Mouse (Mus musculus) liver, embryonic 12.5 days (tissue): ENCODE measurements at regions not wholly inside any gene's neighbourhood (a gene's known extent, or its start where the extent isn't known, plus 50 kb on each side); places are given as distances from the start of the nearest gene placed in this dataset.
"Not testable (repeated sequence)": the region's sequence is repeated elsewhere in the genome, so short reads cannot be mapped to it uniquely, and the experiment has no call there.

Source experiments
- ATAC-seq: fragments of 200-750 bp; cut with Nextera tagmentation; 2 replicates; pipeline ENCODE4 v1.8.0; 2017; ENCODE audit warnings: moderate number of reproducible peaks, mild to moderate bottlenecking, moderate library complexity
- H3K27ac ChIP-seq: fragments of 300-500 bp; sonication (generic); 2 replicates; pipeline ENCODE4 v1.5.1; 2016; ENCODE audit warnings: mild to moderate bottlenecking
- H3K27me3 ChIP-seq: fragments of 300-500 bp; sonication (generic); replicated peaks from 2 replicates; pipeline ENCODE4 v1.6.1; 2016; ENCODE audit warnings: mild to moderate bottlenecking, moderate library complexity
- H3K36me3 ChIP-seq: fragments of 300-500 bp; sonication (generic); 2 replicates; pipeline ENCODE4 v1.6.1; 2016; ENCODE audit warnings: mild to moderate bottlenecking, moderate library complexity
- H3K4me1 ChIP-seq: fragments of 300-500 bp; sonication (generic); 2 replicates; pipeline ENCODE4 v1.6.1; 2016
- H3K4me2 ChIP-seq: fragments of 300-500 bp; sonication (generic); 2 replicates; pipeline ENCODE4 v1.6.1; 2016; ENCODE audit warnings: mild to moderate bottlenecking, moderate library complexity
- H3K4me3 ChIP-seq: fragments of 300-500 bp; sonication (generic); 2 replicates; pipeline ENCODE4 v1.5.1; 2016; ENCODE audit warnings: mild to moderate bottlenecking, moderate library complexity
- H3K9ac ChIP-seq: fragments of 300-500 bp; sonication (generic); 2 replicates; pipeline ENCODE4 v1.6.1; 2016; ENCODE audit warnings: mild to moderate bottlenecking, moderate library complexity
- H3K9me3 ChIP-seq: fragments of 300-500 bp; sonication (generic); replicated peaks from 2 replicates; pipeline ENCODE4 v1.6.1; 2016; ENCODE audit warnings: mild to moderate bottlenecking, moderate library complexity
- WGBS: fragments of 180-500 bp; shearing (Covaris S2); methylation state at CpG from one replicate; pipeline ENCODE4 v1.1.7; 2016; ENCODE audit not compliant: insufficient replicate concordance; 5-methylcytosine and 5-hydroxymethylcytosine counted together

GRCm38 (mm10) chr9:43857988-43858387 lies 114.2 kb downstream of the Nectin1 start:
- H3K9ac ChIP-seq, result no peak overlapping the region
- peaks cover 30% of the 10 kb centered on the region for H3K27me3 ChIP-seq
- no peak overlapping the region for H3K27ac ChIP-seq
- H3K4me3 ChIP-seq, result no peak overlapping the region
- H3K36me3 ChIP-seq, result no peaks in the 10 kb centered on the region
- H3K9me3 ChIP-seq, result no peaks in the 10 kb centered on the region
- H3K4me1 ChIP-seq, result no peaks in the 10 kb centered on the region
- no peak overlapping the region for H3K4me2 ChIP-seq
- WGBS, result 17% methylated on average over 2 of the region's 2 CpGs
- no peak for ATAC-seq

GRCm38 (mm10) chr9:43858761-43859160 lies 115.0 kb downstream of the Nectin1 start:
- no peak overlapping the region for H3K4me2 ChIP-seq
- 0 out of 2 replicates have a peak, but pooled peaks cover 4% of the 10 kb centered on the region for H3K4me1 ChIP-seq
- H3K27me3 ChIP-seq, result peaks cover 36% of the 10 kb centered on the region
- H3K4me3 ChIP-seq, result no peak overlapping the region
- no peaks in the 10 kb centered on the region for H3K9me3 ChIP-seq
- WGBS, result 31% methylated on average over 6 of the region's 6 CpGs
- no peaks in the 10 kb centered on the region for H3K36me3 ChIP-seq
- no peak overlapping the region for H3K9ac ChIP-seq
- no peak for ATAC-seq
- no peak overlapping the region for H3K27ac ChIP-seq

- Histone ChIP-seq H3K4me1 (0 out of 2 replicates have a peak, but pooled peaks cover 10% of the 10 kb centered on the region), H3K9me3 (no peaks in the 10 kb centered on the region), H3K36me3 (no peaks in the 10 kb centered on the region), H3K27me3 (peaks cover 49% of the 10 kb centered on the region), H3K4me3 (no peak overlapping the region), H3K27ac (no peak overlapping the region), H3K9ac (no peak overlapping the region), H3K4me2 (no peak overlapping the region)
- WGBS, result 71% methylated on average over 2 of the region's 2 CpGs
- no peak for ATAC-seq
These were observed 116.5 kb downstream of the Nectin1 start for GRCm38 (mm10) chr9:43860264-43860663.

GRCm38 (mm10) chr9:43861375-43861774 lies 117.6 kb downstream of the Nectin1 start:
- no peak overlapping the region for H3K4me2 ChIP-seq
- 30% methylated on average over 10 of the region's 10 CpGs for WGBS
- H3K9ac ChIP-seq, result no peak overlapping the region
- no peak overlapping the region for H3K27ac ChIP-seq
- 0 out of 2 replicates have a peak, but pooled peaks cover 10% of the 10 kb centered on the region for H3K4me1 ChIP-seq
- H3K9me3 ChIP-seq, result no peaks in the 10 kb centered on the region
- no peak for ATAC-seq
- no peak overlapping the region for H3K4me3 ChIP-seq
- peaks cover 51% of the 10 kb centered on the region for H3K27me3 ChIP-seq
- no peaks in the 10 kb centered on the region for H3K36me3 ChIP-seq

- not testable (repeated sequence) for H3K9ac ChIP-seq, H3K27ac ChIP-seq, H3K4me2 ChIP-seq, H3K36me3 ChIP-seq, H3K9me3 ChIP-seq, ATAC-seq, H3K4me3 ChIP-seq
- peaks cover 51% of the 10 kb centered on the region for H3K27me3 ChIP-seq
- 22% methylated on average over 11 of the region's 11 CpGs for WGBS
- 0 out of 2 replicates have a peak, but pooled peaks cover 10% of the 10 kb centered on the region for H3K4me1 ChIP-seq
These were observed 118.2 kb downstream of the Nectin1 start for GRCm38 (mm10) chr9:43862034-43862433.

- WGBS, result 6% methylated on average over 30 of the region's 30 CpGs
- H3K9ac ChIP-seq, result no peak overlapping the region
- no peaks in the 10 kb centered on the region for H3K36me3 ChIP-seq
- H3K9me3 ChIP-seq, result no peaks in the 10 kb centered on the region
- peaks cover 51% of the 10 kb centered on the region for H3K27me3 ChIP-seq
- H3K4me1 ChIP-seq, result 0 out of 2 replicates have a peak, but pooled peaks cover 10% of the 10 kb centered on the region
- no peak overlapping the region for H3K27ac ChIP-seq
- no peak for ATAC-seq
- no peak overlapping the region for H3K4me3 ChIP-seq
- H3K4me2 ChIP-seq, result peak overlapping the region; percentile 19; the same call in 1 of the 2 replicates
These were observed 120.0 kb downstream of the Nectin1 start for GRCm38 (mm10) chr9:43863609-43864397.

- Histone ChIP-seq H3K4me2 (no peak overlapping the region), H3K4me3 (no peak overlapping the region), H3K36me3 (no peaks in the 10 kb centered on the region), H3K9me3 (no peaks in the 10 kb centered on the region), H3K27ac (no peak overlapping the region), H3K9ac (no peak overlapping the region), H3K4me1 (0 out of 2 replicates have a peak, but pooled peaks cover 10% of the 10 kb centered on the region), H3K27me3 (peaks cover 52% of the 10 kb centered on the region)
- 63% methylated on average over 12 of the region's 12 CpGs for WGBS
- no peak for ATAC-seq
These were observed 123.0 kb downstream of the Nectin1 start for GRCm38 (mm10) chr9:43866802-43867201.

GRCm38 (mm10) chr9:43873841-43874240 lies 130.1 kb downstream of the Nectin1 start:
- WGBS, result 61% methylated on average over 2 of the region's 2 CpGs

GRCm38 (mm10) chr9:43874332-43874731 lies 130.5 kb downstream of the Nectin1 start:
- Histone ChIP-seq H3K27me3 (peaks cover 33% of the 10 kb centered on the region), H3K4me2 (no peak overlapping the region), H3K36me3 (no peaks in the 10 kb centered on the region), H3K4me1 (no peaks in the 10 kb centered on the region), H3K9ac (no peak overlapping the region), H3K9me3 (no peaks in the 10 kb centered on the region), H3K4me3 (no peak overlapping the region), H3K27ac (no peak overlapping the region)
- ATAC-seq, result no peak
- WGBS, result 57% methylated on average over 5 of the region's 5 CpGs

More at GRCm38 (mm10) chr9:43873841-43874240, 130.1 kb downstream of the Nectin1 start:
- Histone ChIP-seq H3K27me3 (peaks cover 28% of the 10 kb centered on the region), H3K4me2 (no peak overlapping the region), H3K9me3 (no peaks in the 10 kb centered on the region), H3K4me3 (no peak overlapping the region), H3K36me3 (no peaks in the 10 kb centered on the region), H3K9ac (no peak overlapping the region), H3K27ac (no peak overlapping the region), H3K4me1 (no peaks in the 10 kb centered on the region)
- no peak for ATAC-seq

GRCm38 (mm10) chr9:43879220-43879968 lies 135.6 kb downstream of the Nectin1 start:
- Histone ChIP-seq H3K9ac (no peak overlapping the region), H3K4me2 (peak overlapping the region; percentile 39; the same call in 1 of the 2 replicates), H3K27ac (no peak overlapping the region), H3K9me3 (no peaks in the 10 kb centered on the region), H3K36me3 (no peaks in the 10 kb centered on the region), H3K4me1 (no peaks in the 10 kb centered on the region), H3K4me3 (no peak overlapping the region), H3K27me3 (peaks cover 55% of the 10 kb centered on the region)
- no peak for ATAC-seq
- WGBS, result 5% methylated on average over 24 of the region's 24 CpGs

GRCm38 (mm10) chr9:43879969-43880396 lies 136.2 kb downstream of the Nectin1 start:
- Histone ChIP-seq H3K4me2 (peak overlapping the region; percentile 39), H3K4me3 (peak overlapping the region; percentile 5; the same call in 1 of the 2 replicates), H3K27ac (no peak overlapping the region), H3K4me1 (no peaks in the 10 kb centered on the region), H3K27me3 (peaks cover 55% of the 10 kb centered on the region), H3K36me3 (no peaks in the 10 kb centered on the region), H3K9ac (no peak overlapping the region), H3K9me3 (no peaks in the 10 kb centered on the region)
- 2% methylated on average over 26 of the region's 26 CpGs for WGBS
- no peak for ATAC-seq

GRCm38 (mm10) chr9:43893086-43893485 lies 149.3 kb downstream of the Nectin1 start:
- Histone ChIP-seq H3K9ac (no peak overlapping the region), H3K27ac (no peak overlapping the region), H3K9me3 (no peaks in the 10 kb centered on the region), H3K4me3 (no peak overlapping the region), H3K36me3 (no peaks in the 10 kb centered on the region), H3K4me2 (no peak overlapping the region), H3K4me1 (no peaks in the 10 kb centered on the region), H3K27me3 (no peaks in the 10 kb centered on the region)
- no peak for ATAC-seq
- 50% methylated on average over 6 of the region's 6 CpGs for WGBS
